ENCODE assay signal across 31 mouse cellular contexts in genomic region chr12:32194358-32194757, GRCm38 (mm10). TPM values are rescaled to one million over a fixed set of nuclear protein-coding genes. Genes with fewer than 3 reads are reported as not detected.
"Had no signal": no experiment of that assay in that cellular context is flagged by ENCODE, and none has a peak within 500 bp of the region (broad histone marks: within the 10 kb centered on the region; RNA-seq: fewer than 3 reads in every experiment).

No protein-coding gene starts in this region.

- H3K27ac ChIP-seq: limb, embryonic 10.5 days; limb, embryonic 12.5 days; limb, embryonic 13.5 days; limb, embryonic 15.5 days; liver, embryonic 12.5 days; liver, embryonic 13.5 days; liver, embryonic 14.5 days; liver, embryonic 15.5 days; lung, embryonic 15.5 days; macrophage; midbrain, embryonic 10.5 days; midbrain, embryonic 12.5 days; midbrain, embryonic 13.5 days; midbrain, embryonic 15.5 days; neural tube, embryonic 12.5 days had no signal

- H3K9me3 ChIP-seq: limb, embryonic 10.5 days; limb, embryonic 12.5 days; limb, embryonic 13.5 days; limb, embryonic 15.5 days; liver, embryonic 12.5 days; liver, embryonic 13.5 days; liver, embryonic 15.5 days; lung, embryonic 15.5 days; megakaryocyte, embryonic 14.5 days; midbrain, embryonic 10.5 days; midbrain, embryonic 12.5 days; midbrain, embryonic 13.5 days; midbrain, embryonic 15.5 days; neural tube, embryonic 12.5 days had no signal

- H3K4me2 ChIP-seq: limb, embryonic 12.5 days; limb, embryonic 13.5 days; limb, embryonic 15.5 days; liver, embryonic 11.5 days; liver, embryonic 12.5 days; liver, embryonic 13.5 days; liver, embryonic 15.5 days; lung, embryonic 14.5 days; lung, embryonic 15.5 days; midbrain, embryonic 11.5 days; midbrain, embryonic 12.5 days; midbrain, embryonic 13.5 days; midbrain, embryonic 15.5 days; neural tube, embryonic 12.5 days had no signal

- H3K4me3 ChIP-seq: limb, embryonic 10.5 days; limb, embryonic 12.5 days; limb, embryonic 13.5 days; limb, embryonic 15.5 days; liver, embryonic 12.5 days; liver, embryonic 13.5 days; liver, embryonic 15.5 days; lung, embryonic 15.5 days; midbrain, embryonic 10.5 days; midbrain, embryonic 12.5 days; midbrain, embryonic 13.5 days; midbrain, embryonic 15.5 days; myocyte; neural tube, embryonic 12.5 days had no signal

- H3K9ac ChIP-seq: limb, embryonic 12.5 days; limb, embryonic 13.5 days; limb, embryonic 15.5 days; liver, embryonic 12.5 days; liver, embryonic 13.5 days; liver, embryonic 14.5 days; liver, embryonic 15.5 days; lung, embryonic 14.5 days; lung, embryonic 15.5 days; midbrain, embryonic 12.5 days; midbrain, embryonic 13.5 days; midbrain, embryonic 15.5 days; neural tube, embryonic 12.5 days had no signal

- DNase-seq: left cerebral cortex, postnatal 4 days; liver; liver, embryonic 13.5 days; lung, adult 18-20 months; lung, adult 2 months; lung, embryonic 14.5 days; lung, postnatal 10 days; lung, postnatal 14 days; lung, postnatal 36 days; lung, postnatal 4 days; midbrain, embryonic 14.5 days had no signal

- H3K36me3 ChIP-seq: limb, embryonic 10.5 days; limb, embryonic 12.5 days; limb, embryonic 13.5 days; limb, embryonic 15.5 days; liver, embryonic 15.5 days; lung, embryonic 15.5 days; midbrain, embryonic 10.5 days; midbrain, embryonic 12.5 days; midbrain, embryonic 13.5 days; midbrain, embryonic 15.5 days; neural tube, embryonic 12.5 days had no signal

- ATAC-seq: liver, embryonic 12.5 days; lung, postnatal 0 days; midbrain, embryonic 13.5 days; midbrain, embryonic 15.5 days; midbrain, embryonic 16.5 days had no signal

- H3K27me3 ChIP-seq: limb, embryonic 12.5 days; limb, embryonic 13.5 days; limb, embryonic 15.5 days; liver, embryonic 12.5 days; liver, embryonic 13.5 days; liver, embryonic 15.5 days; lung, embryonic 15.5 days; megakaryocyte, embryonic 14.5 days; midbrain, embryonic 12.5 days; midbrain, embryonic 13.5 days; midbrain, embryonic 15.5 days; neural tube, embryonic 12.5 days had no signal

- H3K4me1 ChIP-seq: limb, embryonic 10.5 days; limb, embryonic 12.5 days; limb, embryonic 13.5 days; limb, embryonic 15.5 days; lung, embryonic 15.5 days; midbrain, embryonic 10.5 days; midbrain, embryonic 12.5 days; midbrain, embryonic 13.5 days; midbrain, embryonic 15.5 days; neural tube, embryonic 12.5 days had no signal

RNA-seq across cellular contexts. Expression of gene Pik3cg, which starts 14.1 kb away (rescaled TPM):
- polyA plus RNA-seq: myocyte had no signal
